Comparison of ENCODE assay signal across 8 mouse cellular contexts in the genomic region with DNA sequence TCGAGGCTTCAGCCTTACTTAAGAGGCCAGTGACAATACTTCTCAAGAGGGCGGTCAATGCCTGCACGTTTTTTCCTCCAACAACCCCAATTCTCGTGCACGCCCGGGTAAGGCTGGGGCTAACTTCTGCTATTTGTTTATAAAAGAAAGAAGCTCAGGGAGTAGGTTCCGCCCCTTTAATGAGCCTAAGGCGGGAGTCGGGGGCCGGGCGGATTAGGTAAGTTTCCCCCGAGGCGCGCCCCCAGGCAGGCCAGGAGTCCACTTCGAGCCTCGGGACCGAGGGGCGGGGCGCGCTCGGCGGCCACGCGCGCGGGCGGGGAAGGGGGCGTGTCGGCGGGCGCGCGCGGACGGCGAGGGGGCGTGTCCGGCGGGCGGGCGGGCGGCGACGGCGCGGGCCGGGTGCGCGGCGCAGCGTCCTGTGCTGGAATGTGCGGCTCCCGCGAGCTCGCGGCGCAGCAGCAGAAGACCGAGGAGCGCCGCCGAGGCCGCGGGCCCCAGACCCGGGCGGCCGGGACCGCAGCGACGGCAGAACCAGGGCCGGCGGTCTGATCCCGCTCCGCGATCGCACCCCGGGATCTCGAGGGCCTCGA. TPM values are rescaled to one million over a fixed set of nuclear protein-coding genes. Genes with fewer than 3 reads are reported as not detected.
DNase-seq lines count a peak whose midpoint lies in the region; ATAC-seq and TF ChIP-seq lines count a peak whose summit lies in the region.

Gene Rest, plus strand, starts transcription at position 411 of the 590 bp plus-strand sequence.

- TF ChIP-seq CTCF in C2C12 (IDR thresholded peaks at IDR 0.05; ENCODE audit: control insufficient read depth, insufficient read depth, insufficient read length): no peak
- no peak for TF ChIP-seq CTCF in intestine, postnatal 0 days (IDR thresholded peaks at IDR 0.05; ENCODE audit: low read depth)
- TF ChIP-seq CTCF in liver, adult 2 months (IDR thresholded peaks at IDR 0.05; ENCODE audit: low read depth, low read length): no peak
- TF ChIP-seq CTCF in midbrain, postnatal 0 days (IDR thresholded peaks at IDR 0.05): no peak

- DNase-seq in adrenal gland, postnatal 14 days: peak; percentile 92
- peak; percentile 93 for DNase-seq in embryonic facial prominence, embryonic 10.5 days (ENCODE audit: low spot score)
- DNase-seq in heart, adult 11 months: peak; percentile 99
- peak; percentile 66 for DNase-seq in liver, adult 2 months (ENCODE audit: extremely low read depth, low read depth, low spot score)
- peak; percentile 52 for DNase-seq in midbrain, postnatal 0 days (ENCODE audit: low spot score)

- peaks cover 43% of the 10 kb centered on the region for H3K79me2 ChIP-seq in C2C12 (ENCODE audit: control insufficient read depth, insufficient read depth)
- peaks cover 17% of the 10 kb centered on the region for H3K79me2 ChIP-seq in liver, adult 2 months (ENCODE audit: control insufficient read depth, insufficient read depth, low read length)

- peak within 1 kb of the TSS; percentile 84 for H3K4me2 ChIP-seq in intestine, postnatal 0 days (replicated peaks; ENCODE audit: low read depth)
- H3K4me2 ChIP-seq in midbrain, postnatal 0 days (ENCODE audit: low read depth, low read length, poor library complexity, severe bottlenecking): peak within 1 kb of the TSS; percentile 82
- H3K4me2 ChIP-seq in stomach, embryonic 14.5 days (replicated peaks; ENCODE audit: low read depth, low read length): peak within 1 kb of the TSS; percentile 47

- peak within 1 kb of the TSS; percentile 98 for H3K27ac ChIP-seq in embryonic facial prominence, embryonic 10.5 days (replicated peaks)
- peak within 1 kb of the TSS; percentile 96 for H3K27ac ChIP-seq in intestine, postnatal 0 days (ENCODE audit: low read depth, low read length)
- peak within 1 kb of the TSS; percentile 76 for H3K27ac ChIP-seq in liver, adult 2 months (replicated peaks; ENCODE audit: insufficient read depth, low read depth, low read length)
- H3K27ac ChIP-seq in midbrain, postnatal 0 days (ENCODE audit: low read depth, low read length): peak within 1 kb of the TSS; percentile 73
- peak within 1 kb of the TSS; percentile 98 for H3K27ac ChIP-seq in stomach, embryonic 14.5 days (ENCODE audit: low read length)

- H3K9ac ChIP-seq in intestine, postnatal 0 days (ENCODE audit: low read depth, low read length): peak within 1 kb of the TSS; percentile 91
- peak within 1 kb of the TSS; percentile 90 for H3K9ac ChIP-seq in liver, adult 2 months (ENCODE audit: low read depth, low read length)
- H3K9ac ChIP-seq in midbrain, postnatal 0 days (replicated peaks; ENCODE audit: low read length, poor library complexity, severe bottlenecking): peak within 1 kb of the TSS; percentile 65
- peak within 1 kb of the TSS; percentile 92 for H3K9ac ChIP-seq in stomach, embryonic 14.5 days (replicated peaks; ENCODE audit: low read depth, low read length)

- peaks cover 22% of the 10 kb centered on the region for H3K4me1 ChIP-seq in embryonic facial prominence, embryonic 10.5 days
- peaks cover 4% of the 10 kb centered on the region; the same call in 1 of the 2 replicates for H3K4me1 ChIP-seq in intestine, postnatal 0 days (replicated peaks; ENCODE audit: control insufficient read depth, insufficient read depth, low read length)
- peaks cover 2% of the 10 kb centered on the region for H3K4me1 ChIP-seq in liver, adult 2 months (ENCODE audit: control insufficient read depth, insufficient read depth, low read length)
- H3K4me1 ChIP-seq in midbrain, postnatal 0 days (ENCODE audit: insufficient read depth, low read length): no peaks in the 10 kb centered on the region
- H3K4me1 ChIP-seq in stomach, embryonic 14.5 days (ENCODE audit: control insufficient read depth, insufficient read depth, low read length): peaks cover 8% of the 10 kb centered on the region

- ATAC-seq in intestine, postnatal 0 days: peak; percentile 86
- ATAC-seq in midbrain, postnatal 0 days (ENCODE audit: low FRiP score): peak; percentile 76
- peak; percentile 86 for ATAC-seq in stomach, embryonic 14.5 days (ENCODE audit: insufficient number of reproducible peaks, insufficient read depth, low FRiP score, low read depth)

- peaks cover 36% of the 10 kb centered on the region for H3K79me3 ChIP-seq in C2C12 (ENCODE audit: low read depth)

- no peaks in the 10 kb centered on the region for H3K27me3 ChIP-seq in C2C12 (ENCODE audit: control insufficient read depth, insufficient read depth, insufficient read length)
- no peaks in the 10 kb centered on the region for H3K27me3 ChIP-seq in embryonic facial prominence, embryonic 10.5 days (replicated peaks; ENCODE audit: low read depth, poor library complexity, severe bottlenecking)
- H3K27me3 ChIP-seq in intestine, postnatal 0 days (replicated peaks; ENCODE audit: control insufficient read depth, insufficient read depth, low read length): no peaks in the 10 kb centered on the region
- H3K27me3 ChIP-seq in liver, adult 2 months (ENCODE audit: control insufficient read depth, insufficient read depth, low read length): no peaks in the 10 kb centered on the region
- H3K27me3 ChIP-seq in midbrain, postnatal 0 days (ENCODE audit: insufficient read depth, low read length): no peaks in the 10 kb centered on the region
- no peaks in the 10 kb centered on the region for H3K27me3 ChIP-seq in stomach, embryonic 14.5 days (ENCODE audit: control insufficient read depth, insufficient read depth, low read length)

- peak within 1 kb of the TSS; percentile 89 for H3ac ChIP-seq in C2C12 (ENCODE audit: control insufficient read depth, insufficient read length, low read depth)

- H3K36me3 ChIP-seq in C2C12 (ENCODE audit: control insufficient read depth, insufficient read depth): peaks cover 17% of the 10 kb centered on the region
- peaks cover 23% of the 10 kb centered on the region for H3K36me3 ChIP-seq in embryonic facial prominence, embryonic 10.5 days (replicated peaks)
- peaks cover 11% of the 10 kb centered on the region; the same call in 1 of the 2 replicates for H3K36me3 ChIP-seq in intestine, postnatal 0 days (ENCODE audit: control insufficient read depth, insufficient read depth)
- H3K36me3 ChIP-seq in liver, adult 2 months (ENCODE audit: control insufficient read depth, insufficient read depth, low read length): peaks cover 7% of the 10 kb centered on the region; the same call in 1 of the 2 replicates
- no peaks in the 10 kb centered on the region for H3K36me3 ChIP-seq in midbrain, postnatal 0 days (ENCODE audit: insufficient read depth, low read length)
- H3K36me3 ChIP-seq in stomach, embryonic 14.5 days (ENCODE audit: control insufficient read depth, insufficient read depth, low read length): peaks cover 14% of the 10 kb centered on the region

- peak; percentile 70; the same call in 1 of the 2 replicates for TF ChIP-seq POLR2A in liver, adult 2 months (IDR thresholded peaks at IDR 0.05; ENCODE audit: extremely low read depth, insufficient read depth, low read length)

- no peaks in the 10 kb centered on the region for H3K9me3 ChIP-seq in embryonic facial prominence, embryonic 10.5 days
- no peaks in the 10 kb centered on the region for H3K9me3 ChIP-seq in intestine, postnatal 0 days (ENCODE audit: control insufficient read depth)
- no peaks in the 10 kb centered on the region for H3K9me3 ChIP-seq in midbrain, postnatal 0 days (ENCODE audit: low read length)
- no peaks in the 10 kb centered on the region for H3K9me3 ChIP-seq in stomach, embryonic 14.5 days (ENCODE audit: control insufficient read depth, low read depth, low read length)

- peak within 1 kb of the TSS; percentile 68 for H3K4me3 ChIP-seq in C2C12 (ENCODE audit: insufficient read depth, poor library complexity, severe bottlenecking)
- peak within 1 kb of the TSS; percentile 99 for H3K4me3 ChIP-seq in embryonic facial prominence, embryonic 10.5 days
- peak within 1 kb of the TSS; percentile 92 for H3K4me3 ChIP-seq in intestine, postnatal 0 days (ENCODE audit: low read depth, low read length)
- H3K4me3 ChIP-seq in liver, adult 2 months (ENCODE audit: insufficient read depth, low read depth, low read length): peak within 1 kb of the TSS; percentile 79
- peak within 1 kb of the TSS; percentile 83 for H3K4me3 ChIP-seq in midbrain, postnatal 0 days (ENCODE audit: low read depth, low read length)
- peak within 1 kb of the TSS; percentile 95 for H3K4me3 ChIP-seq in stomach, embryonic 14.5 days (ENCODE audit: low read depth, low read length)

- WGBS in embryonic facial prominence, embryonic 10.5 days: under 1% methylated on average over 78 of the region's 78 CpGs
- under 1% methylated on average over 64 of the region's 78 CpGs for WGBS in intestine, postnatal 0 days
- WGBS in liver, adult 2 months: under 1% methylated on average over 58 of the region's 78 CpGs
- under 1% methylated on average over 35 of the region's 78 CpGs for WGBS in midbrain, postnatal 0 days
- WGBS in stomach, embryonic 14.5 days: under 1% methylated on average over 50 of the region's 78 CpGs

TF ChIP-seq in C2C12, 6 proteins besides CTCF, POLR2A, EP300 and RAD21:
- TF ChIP-seq FOSL1 (IDR thresholded peaks at IDR 0.05; ENCODE audit: insufficient read depth, low read length, poor library complexity, severe bottlenecking): no peak
- no peak for TF ChIP-seq MYOG (IDR thresholded peaks at IDR 0.05; ENCODE audit: control insufficient read depth, extremely low read depth, insufficient read length)
- TF ChIP-seq CEBPB (IDR thresholded peaks at IDR 0.05; ENCODE audit: low read depth): no peak
- no peak for TF ChIP-seq MYOD1 (IDR thresholded peaks at IDR 0.05; ENCODE audit: control insufficient read depth, insufficient read length, low read depth)
- TF ChIP-seq MAX (IDR thresholded peaks at IDR 0.05): no peak
- no peak for TF ChIP-seq USF1 (IDR thresholded peaks at IDR 0.05; ENCODE audit: low read depth)

RNA-seq across cellular contexts. Expression of gene Rest, which starts in this region (rescaled TPM):
- polyA plus RNA-seq in C2C12 (2012; fragmentation: generic; extraction: Trizol): 7.1 TPM
- total RNA-seq in adrenal gland, postnatal 14 days (2021): 26.0 and 26.1 TPM in 2 replicates
- polyA plus RNA-seq in embryonic facial prominence, embryonic 10.5 days (2016; fragmentation: Nextera tagmentation; extraction: Ambion mirVana): 34.0 and 37.7 TPM in 2 replicates
- 13.2 and 15.0 TPM in 2 replicates for polyA plus RNA-seq in intestine, postnatal 0 days (2015; fragmentation: Nextera tagmentation; extraction: Ambion mirVana)
- 9.8 and 9.9 TPM in 2 replicates for total RNA-seq in liver, adult 2 months (2014; rRNA removed)
- 3.3 and 3.7 TPM in 2 replicates for polyA plus RNA-seq in liver, adult 2 months (2012; rRNA removed)
- 6.5 and 7.1 TPM in 2 replicates for total RNA-seq in midbrain, postnatal 0 days (2014; rRNA removed)
- polyA plus RNA-seq in midbrain, postnatal 0 days (2015; fragmentation: Nextera tagmentation; extraction: Ambion mirVana): 2.8 TPM in 2 replicates
- 39.2 TPM in 2 replicates for polyA plus RNA-seq in stomach, embryonic 14.5 days (2014; fragmentation: Nextera tagmentation; extraction: Ambion mirVana)

Comparison
In these comparisons a context has a peak if more than half of its experiments do, and no peak if none do; other contexts are left out.
1. Peak in every context shown above with its lines: DNase-seq, ATAC-seq, H3K4me3 ChIP-seq and H3K27ac ChIP-seq.